Mouse (Mus musculus): ENCODE data around the gene Sucla2. TPM values are rescaled to one million over a fixed set of nuclear protein-coding genes. Genes with fewer than 3 reads are reported as not detected.
A peak's percentile ranks its signal among the peaks of the same experiment; 100 is the strongest.
"Not testable (repeated sequence)": the region's sequence is repeated elsewhere in the genome, so short reads cannot be mapped to it uniquely, and the experiment has no call there.

Sucla2 gene
- polyA plus RNA-seq, 1 experiment from 2014 or later, result 113 TPM

- H3K4me2 ChIP-seq (replicated peaks; ENCODE audit: low read depth, low read length), result no peak overlapping the region
- no peak overlapping the region for H3K9ac ChIP-seq (ENCODE audit: low read depth, low read length)
- no peaks in the 10 kb centered on the region for H3K9me3 ChIP-seq (ENCODE audit: control insufficient read depth, low read length)
- ATAC-seq (ENCODE audit: low FRiP score, low TSS enrichment), result no peak
- no peaks in the 10 kb centered on the region for H3K4me1 ChIP-seq (ENCODE audit: control insufficient read depth, insufficient read depth, low read length)
- H3K36me3 ChIP-seq (ENCODE audit: control insufficient read depth, insufficient read depth, low read length), result peaks cover 22% of the 10 kb centered on the region; the same call in 1 of the 2 replicates
- no peak overlapping the region for H3K27ac ChIP-seq (ENCODE audit: low read depth, low read length)
- no peaks in the 10 kb centered on the region for H3K27me3 ChIP-seq (ENCODE audit: control insufficient read depth, insufficient read depth, low read length)
- 90% methylated on average over 4 of the region's 4 CpGs for WGBS
- H3K4me3 ChIP-seq (ENCODE audit: low read length), result no peak overlapping the region
These were observed 46.0 kb downstream of the Sucla2 start for GRCm38 (mm10) chr14:73571143-73571542.

- no peak overlapping the region for H3K9ac ChIP-seq (ENCODE audit: low read depth, low read length)
- 90% methylated on average over 5 of the region's 5 CpGs for WGBS
These were observed 48.9 kb downstream of the Sucla2 start for GRCm38 (mm10) chr14:73574053-73574452.

GRCm38 (mm10) chr14:73576336-73576735, 51.2 kb downstream of the Sucla2 start:
- ATAC-seq (ENCODE audit: low FRiP score, low TSS enrichment), result no peak
- H3K4me3 ChIP-seq (ENCODE audit: low read length), result no peak overlapping the region
- no peaks in the 10 kb centered on the region for H3K27me3 ChIP-seq (ENCODE audit: control insufficient read depth, insufficient read depth, low read length)
- no peak overlapping the region for H3K27ac ChIP-seq (ENCODE audit: low read depth, low read length)
- H3K9ac ChIP-seq (ENCODE audit: low read depth, low read length), result no peak overlapping the region
- H3K9me3 ChIP-seq (ENCODE audit: control insufficient read depth, low read length), result no peaks in the 10 kb centered on the region
- peaks cover 23% of the 10 kb centered on the region; the same call in 1 of the 2 replicates for H3K36me3 ChIP-seq (ENCODE audit: control insufficient read depth, insufficient read depth, low read length)
- H3K4me1 ChIP-seq (ENCODE audit: control insufficient read depth, insufficient read depth, low read length), result no peaks in the 10 kb centered on the region
- H3K4me2 ChIP-seq (replicated peaks; ENCODE audit: low read depth, low read length), result no peak overlapping the region

More at GRCm38 (mm10) chr14:73574053-73574452, 48.9 kb downstream of the Sucla2 start:
- Histone ChIP-seq H3K27ac (ENCODE audit: low read depth, low read length) (no peak overlapping the region), H3K4me1 (ENCODE audit: control insufficient read depth, insufficient read depth, low read length) (no peaks in the 10 kb centered on the region), H3K27me3 (ENCODE audit: control insufficient read depth, insufficient read depth, low read length) (no peaks in the 10 kb centered on the region), H3K9me3 (ENCODE audit: control insufficient read depth, low read length) (no peaks in the 10 kb centered on the region), H3K36me3 (ENCODE audit: control insufficient read depth, insufficient read depth, low read length) (peaks cover 22% of the 10 kb centered on the region; the same call in 1 of the 2 replicates), H3K4me2 (replicated peaks; ENCODE audit: low read depth, low read length) (no peak overlapping the region), H3K4me3 (ENCODE audit: low read length) (no peak overlapping the region)
- ATAC-seq (ENCODE audit: low FRiP score, low TSS enrichment), result no peak

- ATAC-seq (ENCODE audit: low FRiP score, low TSS enrichment), result no peak
- Histone ChIP-seq H3K9ac (ENCODE audit: low read depth, low read length) (no peak overlapping the region), H3K4me2 (replicated peaks; ENCODE audit: low read depth, low read length) (no peak overlapping the region), H3K4me3 (ENCODE audit: low read length) (no peak overlapping the region), H3K36me3 (ENCODE audit: control insufficient read depth, insufficient read depth, low read length) (peaks cover 18% of the 10 kb centered on the region), H3K4me1 (ENCODE audit: control insufficient read depth, insufficient read depth, low read length) (no peaks in the 10 kb centered on the region), H3K27me3 (ENCODE audit: control insufficient read depth, insufficient read depth, low read length) (no peaks in the 10 kb centered on the region), H3K9me3 (ENCODE audit: control insufficient read depth, low read length) (no peaks in the 10 kb centered on the region), H3K27ac (ENCODE audit: low read depth, low read length) (no peak overlapping the region)
- 80% methylated on average over 1 of the region's 1 CpGs for WGBS
These were observed 63.0 kb downstream of the Sucla2 start for GRCm38 (mm10) chr14:73588080-73588479.

GRCm38 (mm10) chr14:73592166-73592565, 67.0 kb downstream of the Sucla2 start:
- Histone ChIP-seq H3K36me3 (ENCODE audit: control insufficient read depth, insufficient read depth, low read length) (peaks cover 34% of the 10 kb centered on the region), H3K9me3 (ENCODE audit: control insufficient read depth, low read length) (no peaks in the 10 kb centered on the region), H3K4me1 (ENCODE audit: control insufficient read depth, insufficient read depth, low read length) (no peaks in the 10 kb centered on the region), H3K4me2 (replicated peaks; ENCODE audit: low read depth, low read length) (no peak overlapping the region), H3K27ac (ENCODE audit: low read depth, low read length) (no peak overlapping the region), H3K27me3 (ENCODE audit: control insufficient read depth, insufficient read depth, low read length) (no peaks in the 10 kb centered on the region), H3K4me3 (ENCODE audit: low read length) (no peak overlapping the region), H3K9ac (ENCODE audit: low read depth, low read length) (no peak overlapping the region)
- 87% methylated on average over 1 of the region's 1 CpGs for WGBS
- ATAC-seq (ENCODE audit: low FRiP score, low TSS enrichment), result no peak

GRCm38 (mm10) chr14:73599720-73600119, 74.6 kb downstream of the Sucla2 start:
- Histone ChIP-seq H3K4me1 (ENCODE audit: control insufficient read depth, insufficient read depth, low read length) (no peaks in the 10 kb centered on the region), H3K27ac (ENCODE audit: low read depth, low read length) (no peak overlapping the region), H3K36me3 (ENCODE audit: control insufficient read depth, insufficient read depth, low read length) (peaks cover 26% of the 10 kb centered on the region), H3K9ac (ENCODE audit: low read depth, low read length) (no peak overlapping the region), H3K4me3 (ENCODE audit: low read length) (no peak overlapping the region), H3K9me3 (ENCODE audit: control insufficient read depth, low read length) (peaks cover 7% of the 10 kb centered on the region; the same call in 1 of the 2 replicates), H3K4me2 (replicated peaks; ENCODE audit: low read depth, low read length) (no peak overlapping the region), H3K27me3 (ENCODE audit: control insufficient read depth, insufficient read depth, low read length) (no peaks in the 10 kb centered on the region)
- no peak for ATAC-seq (ENCODE audit: low FRiP score, low TSS enrichment)
- WGBS, result 78% methylated on average over 8 of the region's 8 CpGs

- Histone ChIP-seq H3K36me3 (ENCODE audit: control insufficient read depth, insufficient read depth, low read length) (peaks cover 6% of the 10 kb centered on the region; the same call in 1 of the 2 replicates), H3K27me3 (ENCODE audit: control insufficient read depth, insufficient read depth, low read length) (no peaks in the 10 kb centered on the region), H3K9me3 (ENCODE audit: control insufficient read depth, low read length) (no peaks in the 10 kb centered on the region), H3K4me2 (replicated peaks; ENCODE audit: low read depth, low read length) (no peak overlapping the region), H3K9ac (ENCODE audit: low read depth, low read length) (no peak overlapping the region), H3K4me1 (ENCODE audit: control insufficient read depth, insufficient read depth, low read length) (peaks cover 6% of the 10 kb centered on the region; the same call in 1 of the 2 replicates), H3K4me3 (ENCODE audit: low read length) (no peak overlapping the region), H3K27ac (ENCODE audit: low read depth, low read length) (no peak overlapping the region)
- 15% methylated on average over 4 of the region's 4 CpGs for WGBS
- ATAC-seq (ENCODE audit: low FRiP score, low TSS enrichment), result peak; percentile 53
These were observed 82.6 kb downstream of the Sucla2 start for GRCm38 (mm10) chr14:73607732-73608131.

GRCm38 (mm10) chr14:73608668-73609481, 83.8 kb downstream of the Sucla2 start:
- Histone ChIP-seq H3K27me3 (ENCODE audit: control insufficient read depth, insufficient read depth, low read length) (no peaks in the 10 kb centered on the region), H3K4me1 (ENCODE audit: control insufficient read depth, insufficient read depth, low read length) (peaks cover 6% of the 10 kb centered on the region; the same call in 1 of the 2 replicates), H3K4me2 (replicated peaks; ENCODE audit: low read depth, low read length) (peak overlapping the region; percentile 8), H3K27ac (ENCODE audit: low read depth, low read length) (0 out of 2 replicates have a peak overlapping the region, but pooled peaks have one; percentile 18), H3K9me3 (ENCODE audit: control insufficient read depth, low read length) (no peaks in the 10 kb centered on the region), H3K4me3 (ENCODE audit: low read length) (no peak overlapping the region), H3K9ac (ENCODE audit: low read depth, low read length) (no peak overlapping the region), H3K36me3 (ENCODE audit: control insufficient read depth, insufficient read depth, low read length) (peaks cover 3% of the 10 kb centered on the region; the same call in 1 of the 2 replicates)
- peak; percentile 94 for ATAC-seq (ENCODE audit: low FRiP score, low TSS enrichment)
- 17% methylated on average over 11 of the region's 11 CpGs for WGBS

- not testable (repeated sequence) for H3K4me3 ChIP-seq (ENCODE audit: low read length); H3K27me3 ChIP-seq (ENCODE audit: control insufficient read depth, insufficient read depth, low read length); H3K36me3 ChIP-seq (ENCODE audit: control insufficient read depth, insufficient read depth, low read length); H3K9me3 ChIP-seq (ENCODE audit: control insufficient read depth, low read length); H3K4me1 ChIP-seq (ENCODE audit: control insufficient read depth, insufficient read depth, low read length); H3K9ac ChIP-seq (ENCODE audit: low read depth, low read length); ATAC-seq (ENCODE audit: low FRiP score, low TSS enrichment); H3K4me2 ChIP-seq (replicated peaks; ENCODE audit: low read depth, low read length); H3K27ac ChIP-seq (ENCODE audit: low read depth, low read length)
- 48% methylated on average over 1 of the region's 1 CpGs for WGBS
These were observed 89.8 kb downstream of the Sucla2 start for GRCm38 (mm10) chr14:73614961-73615360.

Data from kidney, embryonic 14.5 days (tissue).